Mouse (Mus musculus): ENCODE measurements at regions not wholly inside any gene's neighbourhood (a gene's known extent, or its start where the extent isn't known, plus 50 kb on each side); places are given as distances from the start of the nearest gene placed in this dataset.

GRCm38 (mm10) chr3:56472651-56473050 lies 289.1 kb upstream of the Nbea start:
- Histone ChIP-seq H3K9ac (replicated peaks; ENCODE audit: low read length) (no peak overlapping the region), H3K27me3 (ENCODE audit: insufficient read depth, low read length) (no peaks in the 10 kb centered on the region), H3K27ac (no peak overlapping the region), H3K4me3 (ENCODE audit: low read length) (no peak overlapping the region), H3K36me3 (ENCODE audit: insufficient read depth, low read length) (no peaks in the 10 kb centered on the region), H3K4me1 (ENCODE audit: insufficient read depth, low read length) (no peaks in the 10 kb centered on the region), H3K9me3 (ENCODE audit: low read length) (no peaks in the 10 kb centered on the region), H3K4me2 (ENCODE audit: low read depth, low read length) (no peak overlapping the region)
- no peak for TF ChIP-seq CTCF (IDR thresholded peaks at IDR 0.05; ENCODE audit: low read depth)
- DNase-seq (ENCODE audit: low spot score), result no peak
- no peak for ATAC-seq
- 37% methylated on average over 6 of the region's 6 CpGs for WGBS

GRCm38 (mm10) chr3:56471823-56472222 lies 288.3 kb upstream of the Nbea start:
- WGBS, result 56% methylated on average over 5 of the region's 5 CpGs
- no peak overlapping the region for H3K4me3 ChIP-seq (ENCODE audit: low read length)
- H3K4me2 ChIP-seq (ENCODE audit: low read depth, low read length), result no peak overlapping the region
- no peak overlapping the region for H3K27ac ChIP-seq
- ATAC-seq (no peak), DNase-seq (ENCODE audit: low spot score) (no peak)
- H3K27me3 ChIP-seq (ENCODE audit: insufficient read depth, low read length), result no peaks in the 10 kb centered on the region
- no peak for TF ChIP-seq CTCF (IDR thresholded peaks at IDR 0.05; ENCODE audit: low read depth)
- no peaks in the 10 kb centered on the region for H3K36me3 ChIP-seq (ENCODE audit: insufficient read depth, low read length)
- no peak overlapping the region for H3K9ac ChIP-seq (replicated peaks; ENCODE audit: low read length)
- no peaks in the 10 kb centered on the region for H3K4me1 ChIP-seq (ENCODE audit: insufficient read depth, low read length)
- no peaks in the 10 kb centered on the region for H3K9me3 ChIP-seq (ENCODE audit: low read length)

GRCm38 (mm10) chr3:56471185-56471584 lies 287.7 kb upstream of the Nbea start:
- no peaks in the 10 kb centered on the region for H3K9me3 ChIP-seq (ENCODE audit: low read length)
- no peak for ATAC-seq
- H3K9ac ChIP-seq (replicated peaks; ENCODE audit: low read length), result no peak overlapping the region
- H3K27ac ChIP-seq, result no peak overlapping the region
- DNase-seq (ENCODE audit: low spot score), result peak; percentile 25
- WGBS, result 27% methylated on average over 1 of the region's 1 CpGs
- H3K4me3 ChIP-seq (ENCODE audit: low read length), result no peak overlapping the region
- no peaks in the 10 kb centered on the region for H3K27me3 ChIP-seq (ENCODE audit: insufficient read depth, low read length)
- H3K4me2 ChIP-seq (ENCODE audit: low read depth, low read length), result no peak overlapping the region
- no peaks in the 10 kb centered on the region for H3K4me1 ChIP-seq (ENCODE audit: insufficient read depth, low read length)
- no peaks in the 10 kb centered on the region for H3K36me3 ChIP-seq (ENCODE audit: insufficient read depth, low read length)
- no peak for TF ChIP-seq CTCF (IDR thresholded peaks at IDR 0.05; ENCODE audit: low read depth)

- H3K36me3 ChIP-seq (ENCODE audit: insufficient read depth, low read length), result no peaks in the 10 kb centered on the region
- no peaks in the 10 kb centered on the region for H3K27me3 ChIP-seq (ENCODE audit: insufficient read depth, low read length)
- DNase-seq (ENCODE audit: low spot score), result peak; percentile 38
- H3K9ac ChIP-seq (replicated peaks; ENCODE audit: low read length), result no peak overlapping the region
- H3K9me3 ChIP-seq (ENCODE audit: low read length), result no peaks in the 10 kb centered on the region
- no peak overlapping the region for H3K4me2 ChIP-seq (ENCODE audit: low read depth, low read length)
- peaks cover 8% of the 10 kb centered on the region; the same call in 1 of the 2 replicates for H3K4me1 ChIP-seq (ENCODE audit: insufficient read depth, low read length)
- ATAC-seq, result peak; percentile 40; the same call in 1 of the 2 replicates
- WGBS, result 32% methylated on average over 4 of the region's 4 CpGs
- H3K4me3 ChIP-seq (ENCODE audit: low read length), result no peak overlapping the region
- H3K27ac ChIP-seq, result peak overlapping the region; percentile 33; the same call in 1 of the 2 replicates
- no peak for TF ChIP-seq CTCF (IDR thresholded peaks at IDR 0.05; ENCODE audit: low read depth)
Observed at GRCm38 (mm10) chr3:56457625-56458024, 274.1 kb upstream of the Nbea start.

- Histone ChIP-seq H3K9me3 (ENCODE audit: low read length) (no peaks in the 10 kb centered on the region), H3K4me3 (ENCODE audit: low read length) (no peak overlapping the region), H3K27me3 (ENCODE audit: insufficient read depth, low read length) (no peaks in the 10 kb centered on the region), H3K36me3 (ENCODE audit: insufficient read depth, low read length) (no peaks in the 10 kb centered on the region), H3K4me2 (ENCODE audit: low read depth, low read length) (no peak overlapping the region), H3K4me1 (ENCODE audit: insufficient read depth, low read length) (peaks cover 8% of the 10 kb centered on the region; the same call in 1 of the 2 replicates), H3K27ac (no peak overlapping the region), H3K9ac (replicated peaks; ENCODE audit: low read length) (no peak overlapping the region)
- no peak for ATAC-seq
- WGBS, result 40% methylated on average over 6 of the region's 6 CpGs
- DNase-seq (ENCODE audit: low spot score), result peak; percentile 40
- TF ChIP-seq CTCF (IDR thresholded peaks at IDR 0.05; ENCODE audit: low read depth), result no peak
Observed at GRCm38 (mm10) chr3:56456317-56456716, 272.8 kb upstream of the Nbea start.

- WGBS, result 65% methylated on average over 5 of the region's 5 CpGs
- ATAC-seq, result no peak
- no peak overlapping the region for H3K9ac ChIP-seq (replicated peaks; ENCODE audit: low read length)
Observed at GRCm38 (mm10) chr3:56438900-56439299, 255.4 kb upstream of the Nbea start.

GRCm38 (mm10) chr3:56438020-56438747 lies 254.7 kb upstream of the Nbea start:
- peak; percentile 70 for DNase-seq (ENCODE audit: low spot score)

More at GRCm38 (mm10) chr3:56438900-56439299, 255.4 kb upstream of the Nbea start:
- Histone ChIP-seq H3K4me1 (ENCODE audit: insufficient read depth, low read length) (peaks cover 5% of the 10 kb centered on the region; the same call in 1 of the 2 replicates), H3K36me3 (ENCODE audit: insufficient read depth, low read length) (no peaks in the 10 kb centered on the region), H3K4me3 (ENCODE audit: low read length) (no peak overlapping the region), H3K4me2 (ENCODE audit: low read depth, low read length) (no peak overlapping the region), H3K27ac (0 out of 2 replicates have a peak overlapping the region, but pooled peaks have one; percentile 0), H3K27me3 (ENCODE audit: insufficient read depth, low read length) (no peaks in the 10 kb centered on the region), H3K9me3 (ENCODE audit: low read length) (no peaks in the 10 kb centered on the region)
- TF ChIP-seq CTCF (IDR thresholded peaks at IDR 0.05; ENCODE audit: low read depth), result no peak
- DNase-seq (ENCODE audit: low spot score), result no peak

More at GRCm38 (mm10) chr3:56438020-56438747, 254.7 kb upstream of the Nbea start:
- no peaks in the 10 kb centered on the region for H3K9me3 ChIP-seq (ENCODE audit: low read length)
- H3K4me1 ChIP-seq (ENCODE audit: insufficient read depth, low read length), result peaks cover 5% of the 10 kb centered on the region; the same call in 1 of the 2 replicates
- ATAC-seq, result peak; percentile 75
- H3K27ac ChIP-seq, result peak overlapping the region; percentile 0; the same call in 1 of the 2 replicates
- H3K27me3 ChIP-seq (ENCODE audit: insufficient read depth, low read length), result no peaks in the 10 kb centered on the region
- H3K4me2 ChIP-seq (ENCODE audit: low read depth, low read length), result peak overlapping the region; percentile 16
- H3K9ac ChIP-seq (replicated peaks; ENCODE audit: low read length), result no peak overlapping the region
- 31% methylated on average over 12 of the region's 12 CpGs for WGBS
- no peak overlapping the region for H3K4me3 ChIP-seq (ENCODE audit: low read length)
- no peaks in the 10 kb centered on the region for H3K36me3 ChIP-seq (ENCODE audit: insufficient read depth, low read length)
- TF ChIP-seq CTCF (IDR thresholded peaks at IDR 0.05; ENCODE audit: low read depth), result no peak
